Mouse (Mus musculus) cortical plate, adult 2 months (tissue): Measurements from ENCODE around the gene Dhx38.

ENCODE experiments used
- CTCF ChIP-seq: fragments of 200-500 bp; IDR thresholded peaks from 2 replicates; pipeline ENCODE4 v1.5.1; 2011; ENCODE audit warnings: mild to moderate bottlenecking, control low read depth, low read length; ENCODE audit not compliant: insufficient read depth; ENCODE audit errors: extremely low read depth
- POLR2A ChIP-seq: fragments of 200-500 bp; IDR thresholded peaks from 2 replicates; pipeline ENCODE4 v1.6.1; 2011; ENCODE audit warnings: mild to moderate bottlenecking, low read length, control low read depth; ENCODE audit not compliant: insufficient read depth; ENCODE audit errors: extremely low read depth

- no peak for TF ChIP-seq CTCF
- TF ChIP-seq POLR2A: no peak
Measured at GRCm38 (mm10) chr8:109578900-109579301, 13.2 kb upstream of the Dhx38 start, which contains the start of gene Hp.
